Mouse (Mus musculus) liver, adult (tissue): ENCODE measurements around the gene Psmd12.

Experiments
- GATA4 ChIP-seq: IDR thresholded peaks from 2 replicates; pipeline ENCODE4 v1.6.1; 2014; ENCODE audit warnings: mild to moderate bottlenecking, low read length; ENCODE audit not compliant: insufficient replicate concordance

Psmd12 gene

DNA sequence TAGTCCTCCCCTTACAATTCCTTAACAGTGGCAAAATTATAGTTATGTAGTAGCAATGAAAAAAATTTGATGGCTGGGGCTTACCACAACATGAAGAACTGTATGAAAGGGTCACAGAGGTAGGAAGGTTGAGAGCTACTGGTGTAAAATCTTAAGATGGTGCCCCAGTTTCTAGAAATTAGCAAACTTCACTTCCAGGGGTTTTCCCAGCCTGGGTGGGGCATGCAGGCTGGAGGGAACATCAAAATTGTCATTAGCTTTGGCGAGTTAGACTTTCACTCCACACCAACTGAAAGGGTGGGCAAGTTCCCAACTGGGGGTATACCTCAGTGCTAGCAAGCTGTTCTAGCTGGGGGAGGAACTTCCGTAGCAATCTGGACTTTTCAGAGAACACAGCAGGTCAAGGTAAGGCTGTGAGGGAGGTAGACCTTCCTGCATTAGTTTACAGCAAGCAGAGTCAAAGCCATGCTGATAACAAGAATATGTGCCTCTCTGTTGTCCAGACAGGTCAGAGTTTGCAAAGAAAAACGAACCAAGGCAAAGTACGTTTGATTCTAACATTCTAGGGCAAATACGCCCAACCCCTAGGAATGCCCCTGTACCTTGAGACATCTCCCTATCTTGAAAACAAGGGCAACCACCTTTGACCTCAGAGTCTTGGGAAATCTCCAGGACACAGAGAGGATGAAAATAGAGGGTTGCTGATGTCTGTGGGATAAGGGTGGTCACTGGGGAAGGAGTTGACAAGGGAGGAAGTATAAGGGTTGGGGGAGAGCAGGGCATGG, 39.6 kb downstream of the Psmd12 start:
- no peak for TF ChIP-seq GATA4

DNA sequence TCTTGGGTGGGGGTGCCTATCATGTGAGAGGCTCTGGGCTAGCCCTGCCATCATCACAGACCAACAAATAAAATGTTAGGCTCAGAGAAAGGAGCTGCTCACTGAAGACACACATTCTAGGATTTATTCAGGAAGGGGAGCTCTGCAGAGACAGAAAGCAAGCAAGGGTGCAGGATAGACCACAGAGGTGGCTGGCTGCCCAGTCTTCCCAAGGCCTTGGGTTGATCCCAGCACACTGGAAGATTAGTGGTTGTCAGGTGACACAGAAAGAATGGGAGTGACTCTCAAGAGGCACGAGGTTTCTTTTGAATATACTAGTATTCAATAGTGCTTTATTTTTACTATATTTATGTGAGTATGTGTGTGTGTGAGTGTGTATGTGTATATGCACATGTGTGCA, 41.9 kb downstream of the Psmd12 start:
- TF ChIP-seq GATA4: no peak

- TF ChIP-seq GATA4: no peak
These were observed 45.7 kb downstream of the Psmd12 start for GRCm38 (mm10) chr11:107524966-107525365.

- TF ChIP-seq GATA4: no peak
These were observed 48.3 kb downstream of the Psmd12 start for GRCm38 (mm10) chr11:107527632-107528031.

- peak; percentile 88; the same call in 1 of the 2 replicates for TF ChIP-seq GATA4
These were observed 50.0 kb downstream of the Psmd12 start for GRCm38 (mm10) chr11:107529320-107529719.

- peak; percentile 71; the same call in 1 of the 2 replicates for TF ChIP-seq GATA4
These were observed 52.2 kb downstream of the Psmd12 start for GRCm38 (mm10) chr11:107531445-107531844.

GRCm38 (mm10) chr11:107532271-107532670, 53.0 kb downstream of the Psmd12 start:
- TF ChIP-seq GATA4: no peak

- no peak for TF ChIP-seq GATA4
These were observed 59.7 kb downstream of the Psmd12 start for GRCm38 (mm10) chr11:107538994-107539393.

GRCm38 (mm10) chr11:107540339-107540738, 61.1 kb downstream of the Psmd12 start:
- TF ChIP-seq GATA4: no peak

DNA sequence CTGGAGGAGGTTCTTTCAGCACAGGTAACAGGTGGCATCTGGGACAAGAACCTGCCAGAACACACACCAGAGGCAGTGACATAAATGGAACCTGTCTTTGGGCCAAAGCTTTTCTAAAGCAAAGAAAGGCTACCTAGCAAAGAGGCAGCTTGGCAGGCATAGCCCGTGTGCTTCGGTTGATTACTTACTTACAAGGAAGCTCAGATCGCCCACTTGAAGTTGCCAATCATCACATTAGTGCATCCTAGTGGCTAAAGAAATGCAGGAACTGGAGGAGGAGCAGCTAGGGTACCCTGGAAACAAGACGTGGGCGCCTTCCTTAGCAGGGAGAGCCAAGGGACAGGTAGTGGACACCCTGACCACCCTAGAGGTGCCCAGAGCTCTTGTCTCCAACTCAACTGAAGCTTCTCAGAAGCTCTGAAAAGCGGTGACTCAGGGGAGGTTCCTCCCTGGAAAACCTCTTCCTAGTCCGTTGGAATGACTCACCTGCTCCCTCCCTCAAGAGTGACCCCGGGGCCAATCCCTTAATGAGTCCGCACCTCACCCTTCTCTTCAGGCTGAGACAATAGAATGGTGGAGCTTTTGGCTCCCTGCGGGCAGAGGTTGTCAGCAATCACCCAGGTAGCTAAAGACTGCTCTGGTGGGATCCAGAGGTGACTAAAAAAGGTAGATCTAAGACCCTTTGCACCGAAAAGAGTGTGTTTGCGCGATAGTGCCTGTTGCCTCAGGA, 66.6 kb downstream of the Psmd12 start:
- TF ChIP-seq GATA4: no peak

DNA sequence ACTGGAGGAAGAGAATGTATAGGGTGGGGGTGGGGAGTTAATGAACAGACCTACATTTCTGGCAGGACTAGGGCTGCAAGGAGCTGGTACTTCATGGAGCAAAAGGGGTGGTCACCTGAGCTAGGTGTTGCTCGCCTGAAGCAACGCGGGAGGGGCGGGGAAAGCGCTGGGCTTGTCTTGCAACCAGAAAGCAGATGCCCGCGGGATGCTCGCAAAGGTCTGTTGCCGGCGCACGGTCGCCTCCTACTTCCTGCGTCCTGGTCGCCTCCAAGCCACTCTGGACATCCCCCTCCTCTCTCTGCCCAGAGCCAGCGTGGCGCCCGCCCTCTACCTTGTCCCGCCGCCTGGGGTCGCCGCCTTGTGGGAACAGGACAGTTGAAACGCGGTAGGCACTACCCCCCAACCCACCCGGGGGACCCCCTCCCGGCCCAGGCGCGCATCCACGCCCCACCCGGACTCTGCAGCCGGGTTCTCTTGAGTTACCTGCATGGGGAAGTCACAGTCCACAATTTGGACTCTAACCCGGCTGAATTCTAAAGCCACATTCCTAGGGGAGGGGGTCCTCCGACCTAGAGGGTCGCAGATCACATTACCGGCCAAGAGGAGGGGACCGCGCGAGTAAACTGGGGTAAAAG, 67.5 kb downstream of the Psmd12 start:
- TF ChIP-seq GATA4: no peak

- no peak for TF ChIP-seq GATA4
These were observed 68.3 kb downstream of the Psmd12 start, which contains the start of gene Helz for GRCm38 (mm10) chr11:107547351-107548203. Helz (plus strand) TSS chr11:107547930.

GRCm38 (mm10) chr11:107548204-107548975, 69.1 kb downstream of the Psmd12 start:
- no peak for TF ChIP-seq GATA4
